Mouse (Mus musculus) MEL (cell line): ENCODE results near the gene Zfp426. TPM values are rescaled to one million over a fixed set of nuclear protein-coding genes. Genes with fewer than 3 reads are reported as not detected.

Experiments used
- DNase-seq: peaks from one replicate; pipeline ENCODE4 v3.0.0; 2011; ENCODE audit warnings: low read depth, low spot score
- H3K27ac ChIP-seq: 2 replicates; pipeline ENCODE4 v1.5.1; 2012; ENCODE audit warnings: low read depth, mild to moderate bottlenecking, control low read depth, low read length, moderate library complexity; ENCODE audit not compliant: control insufficient read depth
- H3K27me3 ChIP-seq, 2 experiments: fragments of 150-350 bp in 1 of 2; sonication (generic) in 1 of 2; 2 replicates each; pipeline ENCODE4 v1.6.1; 2012; ENCODE audit warnings: low read length in 2 of 2, mild to moderate bottlenecking in 2 of 2, improper control_type of control experiment in 1 of 2, moderate library complexity in 1 of 2; ENCODE audit not compliant: insufficient read depth in 2 of 2, control insufficient read depth in 1 of 2
- H3K36me3 ChIP-seq, 2 experiments: 2 replicates each; pipeline ENCODE4 v1.6.1; 2012 to 2014; ENCODE audit warnings: low read length in 2 of 2, improper control_type of control experiment in 1 of 2, inconsistent platforms in 1 of 2, mild to moderate bottlenecking in 1 of 2; ENCODE audit not compliant: insufficient read depth in 2 of 2, control insufficient read depth in 1 of 2
- H3K4me1 ChIP-seq, 2 experiments: fragments of 150-350 bp in 1 of 2; sonication (generic) in 1 of 2; 2 replicates each; pipeline ENCODE4 v1.6.1; 2012; ENCODE audit warnings: low read length in 2 of 2, improper control_type of control experiment in 1 of 2, mild to moderate bottlenecking in 1 of 2; ENCODE audit not compliant: insufficient read depth in 2 of 2, control insufficient read depth in 1 of 2
- H3K4me3 ChIP-seq, 2 experiments: fragments of 150-350 bp in 1 of 2; sonication (generic) in 1 of 2; 2 replicates each; pipeline ENCODE4 v1.5.1; 2012; ENCODE audit warnings: low read depth in 2 of 2, low read length in 2 of 2, mild to moderate bottlenecking in 2 of 2, moderate library complexity in 2 of 2, control low read depth in 1 of 2, improper control_type of control experiment in 1 of 2; ENCODE audit not compliant: control insufficient read depth in 1 of 2, insufficient read depth in 1 of 2
- H3K79me2 ChIP-seq: 2 replicates; pipeline ENCODE4 v1.6.1; 2012; ENCODE audit warnings: mild to moderate bottlenecking, low read length, moderate library complexity; ENCODE audit not compliant: control insufficient read depth, poor library complexity, insufficient read depth
- H3K9ac ChIP-seq: 2 replicates; pipeline ENCODE4 v1.6.1; 2012; ENCODE audit warnings: low read depth, mild to moderate bottlenecking, control low read depth, low read length, moderate library complexity; ENCODE audit not compliant: control insufficient read depth, poor library complexity, severe bottlenecking
- H3K9me3 ChIP-seq: fragments of 150-350 bp; sonication (generic); replicated peaks from 2 replicates; pipeline ENCODE4 v1.6.1; 2012; ENCODE audit warnings: mild to moderate bottlenecking, low read length, improper control_type of control experiment, moderate library complexity; ENCODE audit not compliant: insufficient read depth
- BHLHE40 ChIP-seq: IDR thresholded peaks from 2 replicates; pipeline ENCODE4 v1.6.1; 2012; ENCODE audit warnings: low read depth, mild to moderate bottlenecking, inconsistent platforms, low read length, improper control_type of control experiment, borderline replicate concordance
- CHD1 ChIP-seq: IDR thresholded peaks from 2 replicates; pipeline ENCODE4 v1.6.1; 2012; ENCODE audit warnings: low read depth, mild to moderate bottlenecking, inconsistent platforms, low read length, improper control_type of control experiment
- E2F4 ChIP-seq: IDR thresholded peaks from 2 replicates; pipeline ENCODE4 v1.6.1; 2011; ENCODE audit warnings: low read depth, low read length, improper control_type of control experiment, borderline replicate concordance
- ELF1 ChIP-seq: IDR thresholded peaks from 2 replicates; pipeline ENCODE4 v1.6.1; 2014; ENCODE audit warnings: low read depth, mild to moderate bottlenecking, inconsistent platforms, low read length, improper control_type of control experiment, moderate library complexity
- EP300 ChIP-seq, 2 experiments: IDR thresholded peaks; 2 replicates each; pipeline ENCODE4 v1.6.1; 2011; ENCODE audit warnings: improper control_type of control experiment in 2 of 2, low read length in 2 of 2, low read depth in 1 of 2, mild to moderate bottlenecking in 1 of 2
- ETS1 ChIP-seq: IDR thresholded peaks from 2 replicates; pipeline ENCODE4 v1.6.1; 2012; ENCODE audit warnings: low read depth, mild to moderate bottlenecking, inconsistent platforms, low read length, improper control_type of control experiment, moderate library complexity
- GATA1 ChIP-seq: IDR thresholded peaks from 2 replicates; pipeline ENCODE4 v1.6.1; 2011; ENCODE audit warnings: low read depth, low read length, improper control_type of control experiment
- MYB ChIP-seq: IDR thresholded peaks from 2 replicates; pipeline ENCODE4 v1.6.1; 2011; ENCODE audit warnings: mild to moderate bottlenecking, low read depth, low read length, improper control_type of control experiment
- MYC ChIP-seq: IDR thresholded peaks from 2 replicates; pipeline ENCODE4 v1.6.1; 2011; ENCODE audit warnings: low read depth, mild to moderate bottlenecking, low read length, improper control_type of control experiment, moderate library complexity
- NELFE ChIP-seq: IDR thresholded peaks from 2 replicates; pipeline ENCODE4 v1.6.1; 2011; ENCODE audit warnings: low read depth, low read length, improper control_type of control experiment
- POLR2A ChIP-seq, 2 experiments: IDR thresholded peaks; 2 replicates each; pipeline ENCODE4 v1.6.1; 2011 to 2012; ENCODE audit warnings: low read length in 2 of 2, mild to moderate bottlenecking in 2 of 2, control low read depth in 1 of 2, improper control_type of control experiment in 1 of 2, low read depth in 1 of 2, moderate library complexity in 1 of 2; ENCODE audit not compliant: control insufficient read depth in 1 of 2, insufficient read depth in 1 of 2, poor library complexity in 1 of 2
- POLR2AphosphoS2 ChIP-seq: IDR thresholded peaks from 2 replicates; pipeline ENCODE4 v1.6.1; 2011; ENCODE audit warnings: low read length, improper control_type of control experiment
- POLR2AphosphoS5 ChIP-seq: IDR thresholded peaks from 2 replicates; pipeline ENCODE4 v1.6.1; 2012; ENCODE audit warnings: low read depth, borderline replicate concordance, mild to moderate bottlenecking, inconsistent platforms, low read length, moderate library complexity, mixed read lengths
- RCOR1 ChIP-seq: IDR thresholded peaks from 2 replicates; pipeline ENCODE4 v1.6.1; 2012; ENCODE audit warnings: low read depth, mild to moderate bottlenecking, inconsistent platforms, low read length, improper control_type of control experiment
- SIN3A ChIP-seq: IDR thresholded peaks from 2 replicates; pipeline ENCODE4 v1.6.1; 2012; ENCODE audit warnings: low read length, improper control_type of control experiment, inconsistent platforms
- SMC3 ChIP-seq: IDR thresholded peaks from 2 replicates; pipeline ENCODE4 v1.6.1; 2011; ENCODE audit warnings: low read depth, low read length, improper control_type of control experiment
- TAL1 ChIP-seq: IDR thresholded peaks from 2 replicates; pipeline ENCODE4 v1.6.1; 2012; ENCODE audit warnings: mild to moderate bottlenecking, inconsistent platforms, low read length, moderate library complexity, mixed read lengths
- TCF12 ChIP-seq: IDR thresholded peaks from 2 replicates; pipeline ENCODE4 v1.6.1; 2014; ENCODE audit warnings: low read depth, mild to moderate bottlenecking, inconsistent platforms, low read length, improper control_type of control experiment, moderate library complexity
- USF2 ChIP-seq, 2 experiments: IDR thresholded peaks; 2 replicates each; pipeline ENCODE4 v1.6.1; 2011 to 2012; ENCODE audit warnings: improper control_type of control experiment in 2 of 2, low read length in 2 of 2, borderline replicate concordance in 1 of 2, inconsistent platforms in 1 of 2, low read depth in 1 of 2, mild to moderate bottlenecking in 1 of 2; ENCODE audit not compliant: insufficient read depth in 1 of 2
- ZKSCAN1 ChIP-seq: IDR thresholded peaks from 2 replicates; pipeline ENCODE4 v1.6.1; 2012; ENCODE audit warnings: low read depth, mild to moderate bottlenecking, inconsistent platforms, low read length, improper control_type of control experiment, moderate library complexity
- ZMIZ1 ChIP-seq: IDR thresholded peaks from 2 replicates; pipeline ENCODE4 v1.6.1; 2012; ENCODE audit warnings: low read depth, mild to moderate bottlenecking, inconsistent platforms, low read length, improper control_type of control experiment, moderate library complexity
- ZNF384 ChIP-seq: IDR thresholded peaks from 2 replicates; pipeline ENCODE4 v1.6.1; 2012; ENCODE audit warnings: low read depth, mild to moderate bottlenecking, inconsistent platforms, low read length, improper control_type of control experiment
- polyA plus RNA-seq, 2 experiments: library from polyadenylated mRNA; stranded (reverse) in 1 of 2; unstranded in 1 of 2; fragments of >175 nt in 1 of 2; fragments of >200 nt in 1 of 2; gene quantifications; 2 replicates each; pipeline versions ENCODE4 v1.2.1 to v1.2.4; 2012; ENCODE audit warnings: low replicate concordance in 2 of 2, low read depth in 1 of 2; ENCODE audit not compliant: insufficient read length in 2 of 2, insufficient read depth in 1 of 2, missing spikeins in 1 of 2
- total RNA-seq: library from RNA; depleted of rRNA; stranded (reverse); fragments of 300-350 nt; gene quantifications from 2 replicates; pipeline ENCODE4 v1.2.3, GENCODE M21; 2012

The Zfp426 gene
- total and polyA plus RNA-seq, 3 experiments: 30.7 to 41.5 TPM; not detected in 1

- no peak for TF ChIP-seq E2F4
- 0 out of 2 replicates have a peak, but pooled peaks have one; percentile 50 for TF ChIP-seq MYB
- no peak for TF ChIP-seq POLR2A (IDR thresholded peaks at IDR 0.05; ENCODE audit: control insufficient read depth in 1 of 2, insufficient read depth in 1 of 2, low read depth in 1 of 2, low read length in 2 of 2, poor library complexity in 1 of 2)
- no peak; the same call in 1 of the 2 replicates for TF ChIP-seq SIN3A
- TF ChIP-seq RCOR1: peak; percentile 66; the same call in 1 of the 2 replicates
Measured at GRCm38 (mm10) chr9:20511645-20512044, 19.1 kb upstream of the Zfp426 start (continued).

- TF ChIP-seq POLR2AphosphoS5 (no peak), GATA1 (no peak), CHD1 (no peak), SMC3 (no peak), ELF1 (peak; percentile 53; the same call in 1 of the 2 replicates), SIN3A (peak; percentile 13; the same call in 1 of the 2 replicates)
- Histone ChIP-seq H3K9ac (no peak overlapping the region), H3K79me2 (peaks cover 12% of the 10 kb centered on the region), H3K4me3 (no peak overlapping the region), H3K9me3 (no peaks in the 10 kb centered on the region), H3K27ac (no peak overlapping the region), H3K36me3 (peaks cover 51 to 56% of the 10 kb centered on the region in 2 experiments), H3K27me3 (no peaks in the 10 kb centered on the region), H3K4me1 (peaks cover 31 to 32% of the 10 kb centered on the region in 2 experiments)
- peak; percentile 61 for DNase-seq
Measured at GRCm38 (mm10) chr9:20510346-20510745, 17.8 kb upstream of the Zfp426 start.

GRCm38 (mm10) chr9:20509676-20510075 lies 17.1 kb upstream of the Zfp426 start:
- Histone ChIP-seq H3K9me3 (no peaks in the 10 kb centered on the region), H3K79me2 (peaks cover 9% of the 10 kb centered on the region), H3K27me3 (no peaks in the 10 kb centered on the region), H3K27ac (no peak overlapping the region), H3K4me3 (no peak overlapping the region)
- peak; percentile 80 for DNase-seq
- TF ChIP-seq CHD1 (no peak), ETS1 (peak; percentile 55), ZNF384 (peak; percentile 72), BHLHE40 (peak; percentile 41), USF2 (IDR thresholded peaks at IDR 0.05; ENCODE audit: borderline replicate concordance in 1 of 2, insufficient read depth in 1 of 2, low read depth in 1 of 2, low read length in 2 of 2) (no peak), GATA1 (peak; percentile 94), TAL1 (peak; percentile 92), MYB (peak; percentile 29; the same call in 1 of the 2 replicates), EP300 (IDR thresholded peaks at IDR 0.05; ENCODE audit: low read depth in 1 of 2, low read length in 2 of 2) (peak; percentile 88 to 92), TCF12 (peak; percentile 95), RCOR1 (peak; percentile 98), SIN3A (peak; percentile 47; the same call in 1 of the 2 replicates), ZKSCAN1 (no peak), NELFE (no peak), ZMIZ1 (peak; percentile 41; the same call in 1 of the 2 replicates), POLR2AphosphoS2 (0 out of 2 replicates have a peak, but pooled peaks have one; percentile 3), MYC (no peak)
- TF ChIP-seq, all 39 proteins: peak for 12
- Histone ChIP-seq H3K36me3 (peaks cover 46 to 58% of the 10 kb centered on the region in 2 experiments), H3K4me1 (peaks cover 28 to 30% of the 10 kb centered on the region in 2 experiments), H3K9ac (no peak overlapping the region)
